Mouse (Mus musculus) frontal cortex, postnatal 10 days (tissue): ENCODE measurements at regions not wholly inside any gene's neighbourhood (a gene's known extent, or its start where the extent isn't known, plus 50 kb on each side); places are given as distances from the start of the nearest gene placed in this dataset.

Source experiments
- DNase-seq, 2 experiments: peaks; one replicate each; pipeline ENCODE4 v3.0.0; 2022; ENCODE audit warnings: low spot score in 2 of 2, mixed read lengths in 1 of 2

- DNase-seq, result no peak
These were observed 100.8 kb downstream of the Tm2d1 start for GRCm38 (mm10) chr4:98282275-98282674.

DNA sequence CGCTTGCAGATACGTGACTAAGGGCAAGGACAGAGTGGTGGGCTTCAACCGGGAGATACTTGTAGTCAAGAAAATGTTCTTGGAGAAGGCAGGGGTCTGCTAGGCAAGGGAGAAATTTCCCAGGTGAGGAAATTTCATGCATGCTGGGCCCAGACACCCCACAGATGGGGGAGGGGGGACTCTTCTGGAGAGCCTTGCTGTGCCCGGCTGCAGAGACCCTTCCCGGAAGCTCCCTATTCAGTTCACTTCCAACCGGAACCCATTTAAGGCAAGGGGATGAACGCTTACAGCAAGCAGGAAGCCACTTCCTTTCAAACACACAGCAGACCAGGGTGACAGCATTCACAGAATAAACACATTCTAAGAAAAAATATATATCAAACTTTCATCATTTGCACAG is 124.8 kb downstream of the Tm2d1 start:
- DNase-seq, result no peak

- DNase-seq, result no peak
These were observed 125.4 kb downstream of the Tm2d1 start for GRCm38 (mm10) chr4:98257711-98258110.

DNA sequence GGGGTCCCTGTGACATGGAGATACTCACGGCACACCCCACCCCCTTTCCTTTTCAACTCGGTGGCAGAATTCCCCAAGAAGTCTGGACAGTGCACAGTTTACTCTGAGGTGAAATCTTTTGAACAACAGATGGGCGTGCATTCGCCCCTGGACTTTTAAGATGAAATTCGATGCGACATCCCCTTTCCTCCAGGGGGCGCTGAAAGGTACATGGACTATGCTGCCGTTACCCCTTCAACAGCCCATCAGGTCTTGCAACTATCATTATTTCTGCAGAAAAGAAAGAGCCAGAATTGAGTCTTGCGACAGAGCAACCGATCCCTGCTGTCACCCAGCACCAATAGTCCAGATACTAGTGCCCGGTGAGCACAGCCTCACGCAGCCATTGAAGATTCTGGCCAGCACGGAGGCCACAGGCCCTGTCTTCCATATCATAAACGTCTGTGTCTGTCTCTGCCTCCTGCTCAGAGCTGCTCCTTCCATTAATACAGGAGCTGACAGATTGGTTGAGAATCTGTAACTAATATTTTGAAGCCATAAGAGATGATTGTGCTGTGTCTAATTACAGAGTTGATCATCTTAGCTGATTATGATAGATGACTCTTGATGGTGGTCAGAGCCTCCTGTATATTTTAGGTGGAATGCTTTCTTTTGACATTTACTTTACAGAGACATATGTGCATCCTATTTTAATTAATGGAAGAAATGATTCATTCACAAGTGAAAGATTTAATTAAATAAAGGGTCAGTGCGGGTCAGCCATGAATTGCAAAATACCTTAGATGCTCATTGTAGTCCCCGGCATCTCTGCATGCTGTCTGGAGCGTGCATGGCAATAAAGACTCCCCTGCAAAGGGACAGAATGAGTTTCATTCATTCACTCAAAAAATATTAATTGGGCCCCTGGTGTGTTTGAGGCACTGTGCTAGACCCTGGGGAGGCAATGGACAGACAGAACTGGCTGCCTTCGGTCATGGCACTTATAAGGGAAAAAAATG is 128.0 kb downstream of the Tm2d1 start:
- DNase-seq, result no peak

DNA sequence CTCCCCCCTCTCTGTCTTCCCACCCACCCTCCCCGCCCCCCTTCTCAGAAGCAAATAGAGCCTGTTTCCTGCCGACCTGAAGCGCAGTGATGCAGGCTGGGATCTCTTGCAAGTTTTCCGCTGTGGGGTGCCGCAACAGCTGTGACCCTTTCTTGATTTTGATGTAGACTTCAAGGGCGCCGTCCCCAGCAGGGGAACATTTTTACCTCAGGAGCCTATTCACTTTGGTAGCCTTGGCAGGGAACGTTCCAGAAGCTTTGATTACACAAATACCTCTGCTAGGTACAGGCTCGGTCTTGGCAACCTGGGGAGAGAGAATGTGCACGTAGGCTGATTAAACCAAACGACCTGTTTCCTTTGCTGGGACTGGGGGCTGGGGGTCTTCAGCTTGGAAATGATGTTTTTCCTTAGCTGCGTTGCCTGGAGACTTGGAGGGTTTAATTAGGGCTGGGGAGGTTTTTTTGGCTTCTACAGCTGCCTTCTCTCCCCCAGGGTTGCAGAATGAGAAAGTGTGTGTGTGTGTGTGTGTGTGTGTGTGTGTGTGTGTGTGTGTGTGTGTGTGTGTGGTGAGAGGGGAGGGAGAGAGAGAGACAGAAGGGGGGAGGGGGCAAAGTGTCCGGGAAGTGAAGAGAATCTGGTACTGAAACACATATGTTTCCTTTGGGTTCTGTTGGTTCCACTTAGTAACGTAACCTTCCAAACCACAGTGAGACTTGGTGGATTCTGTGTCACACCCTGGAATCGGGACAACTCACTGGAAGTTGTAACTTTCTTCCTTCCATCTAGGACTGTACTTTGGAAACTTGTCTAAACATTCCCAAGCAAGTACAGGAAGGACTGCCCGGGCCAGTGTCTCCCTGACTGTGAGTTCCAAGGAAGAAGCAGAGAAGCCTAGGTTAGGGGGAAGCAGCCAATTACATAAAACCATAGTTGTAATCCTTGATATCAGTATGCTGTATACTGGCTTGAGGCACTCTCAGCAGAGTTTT is 138.9 kb downstream of the Tm2d1 start:
- peak; percentile 36 to 39 for DNase-seq

GRCm38 (mm10) chr4:98243502-98243901 is 139.6 kb downstream of the Tm2d1 start:
- peak; percentile 44 to 64 for DNase-seq

GRCm38 (mm10) chr4:98241921-98242320 is 141.2 kb downstream of the Tm2d1 start:
- DNase-seq, result no peak

GRCm38 (mm10) chr4:98240289-98240688 is 142.8 kb downstream of the Tm2d1 start:
- DNase-seq, result no peak

- DNase-seq, result no peak
These were observed 145.0 kb downstream of the Tm2d1 start for GRCm38 (mm10) chr4:98238075-98238474.

- DNase-seq, result no peak
These were observed 145.6 kb downstream of the Tm2d1 start for GRCm38 (mm10) chr4:98237475-98237874.

DNA sequence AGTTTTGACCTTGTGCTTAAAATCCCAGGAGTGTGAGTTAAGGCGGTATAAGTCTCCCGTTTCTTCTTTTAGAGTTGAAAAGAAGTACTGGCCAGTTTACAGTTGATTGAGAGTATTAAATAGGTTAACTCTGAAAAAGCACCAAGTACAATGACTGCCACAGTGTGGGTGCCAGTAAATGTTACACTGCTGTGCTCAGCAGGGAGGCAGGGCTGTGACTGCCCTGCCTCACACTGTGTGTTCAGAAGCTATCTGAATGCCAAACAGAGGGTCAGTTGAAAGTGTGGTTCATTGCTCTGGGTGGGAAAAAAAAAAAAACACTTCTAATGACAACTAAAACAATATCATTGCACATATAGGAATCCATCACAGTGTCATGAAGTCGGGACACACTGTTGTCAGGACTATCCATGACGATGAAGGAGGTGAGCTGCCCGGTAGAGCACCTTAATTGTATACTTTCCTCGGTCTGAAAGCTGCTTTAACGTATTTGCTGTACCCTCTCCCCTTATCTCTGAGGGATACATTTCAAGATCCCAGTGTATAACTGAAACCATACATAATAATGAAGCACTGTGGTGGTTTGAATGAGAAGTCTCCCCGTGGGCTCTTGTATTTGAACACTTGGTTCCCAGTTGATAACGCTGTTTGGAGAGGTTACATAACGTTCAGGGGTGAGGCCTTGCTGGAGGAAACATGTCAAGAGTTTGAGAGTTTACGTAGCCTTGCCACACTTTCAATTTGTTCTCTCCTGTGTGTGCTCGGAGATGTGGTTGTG is 146.9 kb downstream of the Tm2d1 start:
- DNase-seq, result no peak

- no peak for DNase-seq
These were observed 154.9 kb downstream of the Tm2d1 start for GRCm38 (mm10) chr4:98228193-98228592.

- DNase-seq, result no peak
These were observed 158.7 kb downstream of the Tm2d1 start for GRCm38 (mm10) chr4:98224366-98224765.

DNA sequence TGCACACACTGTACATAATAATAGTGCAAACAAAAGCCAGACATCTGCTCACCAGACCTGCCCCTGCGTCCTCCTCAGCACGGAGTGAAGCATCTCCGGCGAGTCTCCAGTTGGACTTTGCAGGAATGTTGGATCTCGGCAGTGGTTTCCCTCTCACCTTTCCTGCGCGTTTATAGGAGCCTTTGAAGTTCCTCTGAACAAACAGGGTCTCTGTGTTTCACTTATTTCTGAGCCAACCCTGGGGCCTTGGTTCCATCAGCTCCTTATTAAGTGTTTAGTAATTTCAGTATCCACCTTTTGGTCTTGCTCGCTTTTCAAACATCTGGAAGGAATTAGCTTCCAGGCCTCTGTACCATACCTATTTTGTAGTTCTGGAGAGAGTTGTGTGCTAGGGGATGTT is 159.7 kb downstream of the Tm2d1 start:
- DNase-seq, result no peak

DNA sequence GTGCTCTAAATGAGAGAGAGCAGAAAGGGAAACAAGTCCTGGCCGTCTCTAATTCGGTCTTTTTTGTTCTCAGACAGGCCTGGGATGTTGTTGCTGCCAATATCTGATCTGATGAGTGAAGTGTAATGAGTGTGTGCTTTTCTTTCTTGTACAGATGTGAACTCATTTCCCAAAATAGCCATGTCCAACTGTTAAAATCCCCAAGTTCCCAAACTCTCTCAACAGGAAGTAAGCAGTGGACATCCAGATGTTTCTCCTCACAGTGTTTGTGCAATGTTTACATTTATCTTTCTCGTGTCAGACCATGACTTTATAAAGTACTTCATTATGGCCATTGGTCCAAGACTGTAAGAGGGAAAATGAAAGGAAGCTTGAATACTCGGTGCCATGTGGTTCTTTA is 161.5 kb downstream of the Tm2d1 start:
- DNase-seq, result no peak

- no peak for DNase-seq
These were observed 167.9 kb downstream of the Tm2d1 start for GRCm38 (mm10) chr4:98215218-98215617.

- no peak for DNase-seq
These were observed 175.7 kb downstream of the Tm2d1 start for GRCm38 (mm10) chr4:98207446-98207845.

GRCm38 (mm10) chr4:98206245-98206970 is 176.7 kb downstream of the Tm2d1 start:
- no peak for DNase-seq

- DNase-seq, result no peak
These were observed 180.0 kb downstream of the Tm2d1 start for GRCm38 (mm10) chr4:98203129-98203528.

GRCm38 (mm10) chr4:98202232-98202631 is 180.9 kb downstream of the Tm2d1 start:
- DNase-seq, result no peak

GRCm38 (mm10) chr4:98201102-98201501 is 182.0 kb downstream of the Tm2d1 start:
- DNase-seq, result no peak
